Mouse (Mus musculus): ENCODE measurements around the gene Ets2. TPM values are rescaled to one million over a fixed set of nuclear protein-coding genes. Genes with fewer than 3 reads are reported as not detected.

Gene Ets2
- polyA plus RNA-seq, 1 experiment from 2014 or later, result 35.1 TPM

- H3K27me3 ChIP-seq (ENCODE audit: control insufficient read depth, insufficient read depth, low read length), result no peaks in the 10 kb centered on the region
- ATAC-seq (ENCODE audit: low FRiP score, low TSS enrichment) (peak; percentile 39; the same call in 1 of the 2 replicates), DNase-seq (ENCODE audit: low spot score) (no peak)
- whole genome bisulfite sequencing, result 54% methylated on average over 2 of the region's 2 CpGs
- no peak overlapping the region for H3K4me2 ChIP-seq (replicated peaks; ENCODE audit: low read depth)
- no peaks in the 10 kb centered on the region for H3K36me3 ChIP-seq (ENCODE audit: control insufficient read depth, insufficient read depth, low read length)
- peak overlapping the region; percentile 58 for H3K27ac ChIP-seq (replicated peaks)
- H3K4me1 ChIP-seq (replicated peaks; ENCODE audit: control insufficient read depth, insufficient read depth), result peaks cover 2% of the 10 kb centered on the region
- no peaks in the 10 kb centered on the region for H3K9me3 ChIP-seq (ENCODE audit: control insufficient read depth, low read length)
- H3K4me3 ChIP-seq (ENCODE audit: low read depth, low read length), result no peak overlapping the region
- H3K9ac ChIP-seq (ENCODE audit: low read length), result no peak overlapping the region
- no peak for TF ChIP-seq CTCF (IDR thresholded peaks at IDR 0.05; ENCODE audit: low read depth)
- TF ChIP-seq EP300 (optimal IDR thresholded peaks at IDR 0.05), result peak; percentile 36
Observed at GRCm38 (mm10) chr16:95767246-95767645, 65.4 kb downstream of the Ets2 start.

DNA sequence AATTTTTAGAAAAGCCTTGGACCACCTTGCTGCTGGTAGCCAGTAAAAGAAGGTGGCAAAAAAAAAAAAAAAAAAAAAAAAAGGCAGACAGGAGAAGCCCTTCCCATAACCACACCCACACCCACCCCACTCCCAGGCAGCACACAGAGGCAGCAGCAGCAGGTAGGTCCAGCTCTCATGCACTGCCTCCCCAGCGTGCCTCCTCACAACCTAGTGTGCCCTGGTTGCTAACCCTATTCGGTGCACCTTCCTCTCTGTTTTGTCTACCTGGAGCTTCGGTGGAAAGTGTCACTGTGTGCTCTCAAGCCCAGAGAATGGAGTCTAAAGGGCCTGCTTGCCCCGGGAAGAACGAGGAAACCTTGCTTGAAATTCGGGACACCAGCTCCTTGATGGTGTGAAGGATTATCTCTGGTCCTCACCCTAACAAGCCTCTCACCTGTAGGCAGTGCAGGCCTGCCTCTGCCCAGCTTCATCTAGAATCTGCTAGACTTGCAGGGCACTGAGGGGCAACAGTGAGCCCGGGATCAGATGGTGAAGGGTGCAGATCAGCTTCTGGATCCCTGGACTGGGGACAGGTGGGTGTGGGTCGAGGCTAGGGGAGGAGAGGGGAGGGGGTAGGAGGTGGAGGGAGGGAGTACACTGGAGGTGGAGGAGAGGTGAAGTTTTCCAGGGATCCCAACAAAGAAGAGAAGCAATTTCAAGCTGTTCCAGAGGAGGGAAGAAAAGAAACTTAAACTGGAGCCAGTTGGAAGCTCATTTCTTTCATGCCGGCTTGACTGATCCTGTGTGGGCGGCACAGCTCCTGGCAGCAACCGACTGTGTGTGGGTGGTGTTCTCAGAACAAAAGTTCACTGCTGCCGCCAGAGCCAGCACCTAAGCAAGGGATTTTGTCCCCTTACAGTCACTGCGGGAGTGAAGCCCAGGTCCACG lies 67.5 kb downstream of the Ets2 start:
- H3K27me3 ChIP-seq (ENCODE audit: control insufficient read depth, insufficient read depth, low read length), result no peaks in the 10 kb centered on the region
- H3K27ac ChIP-seq (replicated peaks), result peak overlapping the region; percentile 70
- H3K36me3 ChIP-seq (ENCODE audit: control insufficient read depth, insufficient read depth, low read length), result no peaks in the 10 kb centered on the region
- H3K9me3 ChIP-seq (ENCODE audit: control insufficient read depth, low read length), result no peaks in the 10 kb centered on the region
- peak overlapping the region; percentile 19 for H3K9ac ChIP-seq (ENCODE audit: low read length)
- WGBS, result 22% methylated on average over 14 of the region's 14 CpGs
- H3K4me2 ChIP-seq (replicated peaks; ENCODE audit: low read depth), result peak overlapping the region; percentile 19; the same call in 1 of the 2 replicates
- TF ChIP-seq EP300 (optimal IDR thresholded peaks at IDR 0.05) (no peak), CTCF (IDR thresholded peaks at IDR 0.05; ENCODE audit: low read depth) (peak; percentile 16)
- H3K4me1 ChIP-seq (replicated peaks; ENCODE audit: control insufficient read depth, insufficient read depth), result peaks cover 2% of the 10 kb centered on the region
- ATAC-seq (ENCODE audit: low FRiP score, low TSS enrichment), result 0 out of 2 replicates have a peak, but pooled peaks have one; percentile 40
- DNase-seq (ENCODE audit: low spot score), result peak; percentile 60
- H3K4me3 ChIP-seq (ENCODE audit: low read depth, low read length), result no peak overlapping the region

- H3K4me3 ChIP-seq (ENCODE audit: low read depth, low read length), result no peak overlapping the region
- WGBS, result 75% methylated on average over 5 of the region's 5 CpGs
- peaks cover 2% of the 10 kb centered on the region for H3K4me1 ChIP-seq (replicated peaks; ENCODE audit: control insufficient read depth, insufficient read depth)
- H3K4me2 ChIP-seq (replicated peaks; ENCODE audit: low read depth), result peak overlapping the region; percentile 19; the same call in 1 of the 2 replicates
- H3K27me3 ChIP-seq (ENCODE audit: control insufficient read depth, insufficient read depth, low read length), result no peaks in the 10 kb centered on the region
- DNase-seq (ENCODE audit: low spot score) (no peak), ATAC-seq (ENCODE audit: low FRiP score, low TSS enrichment) (0 out of 2 replicates have a peak, but pooled peaks have one; percentile 14)
- no peak overlapping the region for H3K9ac ChIP-seq (ENCODE audit: low read length)
- H3K9me3 ChIP-seq (ENCODE audit: control insufficient read depth, low read length), result no peaks in the 10 kb centered on the region
- no peak for TF ChIP-seq CTCF (IDR thresholded peaks at IDR 0.05; ENCODE audit: low read depth)
- TF ChIP-seq EP300 (optimal IDR thresholded peaks at IDR 0.05), result no peak
- H3K36me3 ChIP-seq (ENCODE audit: control insufficient read depth, insufficient read depth, low read length), result no peaks in the 10 kb centered on the region
- peak overlapping the region; percentile 70 for H3K27ac ChIP-seq (replicated peaks)
Observed at GRCm38 (mm10) chr16:95769996-95770334, 68.1 kb downstream of the Ets2 start.

GRCm38 (mm10) chr16:95770402-95770801 lies 68.5 kb downstream of the Ets2 start:
- Histone ChIP-seq H3K4me1 (replicated peaks; ENCODE audit: control insufficient read depth, insufficient read depth) (peaks cover 2% of the 10 kb centered on the region), H3K27me3 (ENCODE audit: control insufficient read depth, insufficient read depth, low read length) (no peaks in the 10 kb centered on the region), H3K9ac (ENCODE audit: low read length) (no peak overlapping the region), H3K4me3 (ENCODE audit: low read depth, low read length) (no peak overlapping the region), H3K36me3 (ENCODE audit: control insufficient read depth, insufficient read depth, low read length) (no peaks in the 10 kb centered on the region), H3K9me3 (ENCODE audit: control insufficient read depth, low read length) (no peaks in the 10 kb centered on the region), H3K27ac (replicated peaks) (peak overlapping the region; percentile 40), H3K4me2 (replicated peaks; ENCODE audit: low read depth) (no peak overlapping the region)
- DNase-seq (ENCODE audit: low spot score) (no peak), ATAC-seq (ENCODE audit: low FRiP score, low TSS enrichment) (no peak; the same call in 1 of the 2 replicates)
- TF ChIP-seq EP300 (optimal IDR thresholded peaks at IDR 0.05), result no peak
- no peak for TF ChIP-seq CTCF (IDR thresholded peaks at IDR 0.05; ENCODE audit: low read depth)

Other genes with a start within 250 kb of the Ets2 start
- gene Erg, start 115.5 kb upstream of the Ets2 start, polyA plus RNA-seq (2015; fragmentation: Nextera tagmentation; extraction: Ambion mirVana), result 1.3 and 2.1 TPM in 2 replicates

All from stomach, postnatal 0 days (tissue).